Mouse (Mus musculus) lung, postnatal 0 days (tissue): ENCODE measurements around the gene Cd79b. TPM values are rescaled to one million over a fixed set of nuclear protein-coding genes. Genes with fewer than 3 reads are reported as not detected.

Source experiments
- ATAC-seq: fragments of 200-750 bp; cut with Nextera tagmentation; 2 replicates; pipeline ENCODE4 v1.8.0; 2017; ENCODE audit warnings: moderate library complexity
- DNase-seq: peaks from one replicate; pipeline ENCODE4 v3.0.0-alpha.2; 2016; ENCODE audit warnings: low spot score
- H3K27ac ChIP-seq: fragments of 300-500 bp; sonication (generic); 2 replicates; pipeline ENCODE4 v1.5.1; 2014; ENCODE audit warnings: antibody characterized with exemption, mild to moderate bottlenecking, low read length, mixed read lengths
- H3K27me3 ChIP-seq: fragments of 300-500 bp; sonication (generic); replicated peaks from 2 replicates; pipeline ENCODE4 v1.6.1; 2014; ENCODE audit warnings: low read length, mixed read lengths; ENCODE audit not compliant: insufficient read depth
- H3K36me3 ChIP-seq: fragments of 300-500 bp; sonication (generic); 2 replicates; pipeline ENCODE4 v1.6.1; 2014; ENCODE audit warnings: low read length, mixed read lengths; ENCODE audit not compliant: insufficient read depth
- H3K4me1 ChIP-seq: fragments of 300-500 bp; sonication (generic); 2 replicates; pipeline ENCODE4 v1.6.1; 2014; ENCODE audit warnings: antibody characterized with exemption, low read depth, low read length, mixed read lengths; ENCODE audit not compliant: insufficient read depth
- H3K4me2 ChIP-seq: fragments of 300-500 bp; sonication (generic); replicated peaks from 2 replicates; pipeline ENCODE4 v1.6.1; 2014; ENCODE audit warnings: low read depth, mild to moderate bottlenecking, low read length, moderate library complexity, mixed read lengths
- H3K4me3 ChIP-seq: fragments of 300-500 bp; sonication (generic); 2 replicates; pipeline ENCODE4 v1.5.1; 2014; ENCODE audit warnings: low read depth, low read length
- H3K9ac ChIP-seq: fragments of 300-500 bp; sonication (generic); replicated peaks from 2 replicates; pipeline ENCODE4 v1.6.1; 2014; ENCODE audit warnings: low read depth, mild to moderate bottlenecking
- H3K9me3 ChIP-seq: fragments of 300-500 bp; sonication (generic); 2 replicates; pipeline ENCODE4 v1.6.1; 2016; ENCODE audit warnings: low read length, mixed read lengths
- CTCF ChIP-seq: IDR thresholded peaks from 2 replicates; pipeline ENCODE4 v1.5.1; 2016; ENCODE audit warnings: antibody characterized with exemption, mild to moderate bottlenecking
- EP300 ChIP-seq: IDR thresholded peaks from 2 replicates; pipeline ENCODE4 v1.6.1; 2016; ENCODE audit warnings: antibody characterized with exemption, mild to moderate bottlenecking, control low read depth
- WGBS: fragments of 180-500 bp; shearing (Covaris S2); extraction: QIAGEN DNeasy Blood & Tissue Kit; methylation state at CpG from one replicate; pipeline ENCODE4 v1.1.7; 2014; 5-methylcytosine and 5-hydroxymethylcytosine counted together
- polyA plus RNA-seq: library from polyadenylated mRNA; unstranded; fragments of >200 nt; fragmentation: Nextera tagmentation; extraction: Ambion mirVana; gene quantifications from 2 replicates; pipeline ENCODE4 v1.2.1, GENCODE M21; 2015

Cd79b gene
- polyA plus RNA-seq, 1 experiment from 2014 or later, result 11.8 TPM

DNA sequence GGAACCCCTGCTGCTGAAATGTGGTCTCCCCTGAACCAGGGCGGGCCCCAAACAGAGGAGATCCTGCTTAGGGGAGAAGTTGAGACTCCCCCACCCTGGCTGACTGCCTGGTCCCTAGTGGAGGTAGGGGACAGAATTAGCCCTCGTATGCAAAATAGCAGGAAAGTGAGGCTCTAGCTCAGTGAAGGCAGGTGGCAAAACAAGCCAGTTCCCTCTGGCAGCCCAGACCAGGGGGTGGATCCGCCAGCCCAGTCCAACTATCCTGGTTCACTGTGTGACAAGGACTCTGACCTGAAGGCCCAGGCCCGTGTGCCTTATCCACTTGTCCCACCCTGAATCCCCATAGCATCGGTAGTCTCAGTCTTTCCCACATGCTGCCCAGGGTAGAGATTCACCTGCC lies 4.4 kb downstream of the Cd79b start:
- TF ChIP-seq EP300 (no peak), CTCF (no peak)

DNA sequence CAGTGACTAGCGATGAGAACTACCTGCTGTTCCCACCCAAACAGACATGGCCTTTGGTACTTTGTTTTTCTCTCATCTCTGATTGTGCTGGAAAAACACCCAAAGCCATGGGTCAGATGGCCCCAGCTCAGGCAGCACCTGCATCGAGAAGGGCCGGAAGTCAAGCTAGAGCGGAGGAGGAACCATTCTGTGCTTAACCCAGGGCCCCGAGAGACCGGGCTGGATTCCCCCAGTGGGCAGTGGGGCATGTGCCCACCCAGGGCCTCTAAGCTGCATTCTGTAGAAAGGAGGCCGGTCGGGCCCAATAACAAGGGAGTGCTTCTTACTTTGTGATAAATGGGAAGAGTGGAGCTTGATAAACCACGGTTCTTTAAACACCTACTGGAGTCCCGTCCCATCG lies 6.4 kb downstream of the Cd79b start:
- no peaks in the 10 kb centered on the region for H3K9me3 ChIP-seq
- TF ChIP-seq EP300 (no peak), CTCF (no peak)
- H3K4me1 ChIP-seq, result peaks cover 1% of the 10 kb centered on the region; the same call in 1 of the 2 replicates
- no peak overlapping the region for H3K27ac ChIP-seq
- no peaks in the 10 kb centered on the region for H3K36me3 ChIP-seq
- no peak for ATAC-seq
- no peak for DNase-seq
- no peaks in the 10 kb centered on the region for H3K27me3 ChIP-seq
- H3K4me2 ChIP-seq, result no peak overlapping the region
- H3K9ac ChIP-seq, result no peak overlapping the region
- whole genome bisulfite sequencing, result 81% methylated on average over 11 of the region's 11 CpGs
- no peak overlapping the region for H3K4me3 ChIP-seq

More for the DNA sequence above, 4.4 kb downstream of the Cd79b start:
- H3K9ac ChIP-seq, result no peak overlapping the region
- no peaks in the 10 kb centered on the region for H3K36me3 ChIP-seq
- no peak overlapping the region for H3K27ac ChIP-seq
- WGBS, result 71% methylated on average over 4 of the region's 5 CpGs
- no peak overlapping the region for H3K4me3 ChIP-seq
- no peaks in the 10 kb centered on the region for H3K27me3 ChIP-seq
- peaks cover 6% of the 10 kb centered on the region; the same call in 1 of the 2 replicates for H3K4me1 ChIP-seq
- no peak overlapping the region for H3K4me2 ChIP-seq
- ATAC-seq (no peak), DNase-seq (no peak)
- H3K9me3 ChIP-seq, result no peaks in the 10 kb centered on the region

DNA sequence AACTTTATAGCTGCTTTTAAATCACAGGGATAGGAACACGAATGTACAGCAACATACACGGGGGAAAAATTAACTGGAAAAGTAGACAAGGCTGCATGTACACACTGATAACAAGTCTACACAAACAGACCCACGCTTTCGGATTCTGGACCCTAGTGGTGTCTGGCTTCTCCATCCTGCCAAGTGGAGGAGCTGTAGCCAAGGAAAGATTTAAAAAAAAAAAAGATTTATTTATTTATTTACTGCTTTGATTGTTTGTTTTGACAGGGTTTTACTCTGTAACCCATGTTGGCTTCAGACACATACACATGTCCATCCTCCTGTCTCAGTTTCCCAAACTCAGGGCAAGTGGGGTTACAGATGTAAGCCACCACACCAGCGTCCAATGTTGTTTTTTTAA lies 7.1 kb downstream of the Cd79b start:
- Histone ChIP-seq H3K9ac (no peak overlapping the region), H3K36me3 (no peaks in the 10 kb centered on the region), H3K27ac (no peak overlapping the region), H3K27me3 (no peaks in the 10 kb centered on the region), H3K9me3 (no peaks in the 10 kb centered on the region), H3K4me2 (no peak overlapping the region), H3K4me3 (no peak overlapping the region), H3K4me1 (no peaks in the 10 kb centered on the region)
- WGBS, result 36% methylated on average over 5 of the region's 5 CpGs
- no peak for ATAC-seq
- peak; percentile 16 for DNase-seq
- TF ChIP-seq CTCF (no peak), EP300 (no peak)

DNA sequence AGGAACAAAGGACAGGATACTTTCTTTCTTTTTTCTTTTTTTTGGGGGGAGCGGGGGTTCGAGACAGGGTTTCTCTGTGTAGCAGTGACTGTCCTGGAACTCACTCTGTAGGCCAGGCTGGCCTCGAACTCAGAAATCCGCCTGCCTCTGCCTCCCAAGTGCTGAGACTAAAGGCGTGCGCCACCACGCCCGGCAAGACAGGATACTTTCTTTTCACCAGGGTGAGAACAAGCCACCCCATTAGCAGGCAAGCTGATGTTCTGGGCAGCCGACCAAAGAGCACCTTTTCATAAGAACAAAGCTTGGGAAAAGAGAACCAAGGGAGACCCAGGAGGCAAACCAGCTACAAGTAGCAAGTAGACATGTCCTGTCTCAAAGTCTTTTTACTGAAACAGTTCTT lies 7.8 kb downstream of the Cd79b start:
- Histone ChIP-seq H3K27ac (no peak overlapping the region), H3K4me2 (no peak overlapping the region), H3K9ac (no peak overlapping the region), H3K9me3 (no peaks in the 10 kb centered on the region), H3K27me3 (no peaks in the 10 kb centered on the region), H3K4me1 (no peaks in the 10 kb centered on the region), H3K36me3 (no peaks in the 10 kb centered on the region), H3K4me3 (no peak overlapping the region)
- WGBS, result 84% methylated on average over 9 of the region's 9 CpGs
- ATAC-seq, result no peak
- TF ChIP-seq CTCF (no peak), EP300 (no peak)
- DNase-seq, result no peak

DNA sequence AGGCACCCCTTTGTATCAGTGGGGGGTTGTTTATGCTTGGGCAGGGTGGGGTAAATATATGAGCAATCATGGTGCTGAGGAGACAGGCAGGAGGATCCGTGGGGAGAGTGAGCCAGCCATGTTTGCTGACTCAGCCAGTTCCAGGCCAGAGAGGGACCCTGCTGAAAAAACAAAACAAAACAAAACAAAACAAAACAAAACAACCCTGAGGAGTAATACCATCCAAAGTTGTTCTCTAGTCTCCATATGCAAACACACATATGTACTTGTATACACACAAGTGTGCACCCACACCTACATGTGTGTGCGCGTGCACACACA lies 8.5 kb downstream of the Cd79b start:
- Histone ChIP-seq H3K36me3 (no peaks in the 10 kb centered on the region), H3K4me2 (no peak overlapping the region), H3K9me3 (no peaks in the 10 kb centered on the region), H3K9ac (no peak overlapping the region), H3K4me1 (no peaks in the 10 kb centered on the region), H3K27me3 (no peaks in the 10 kb centered on the region), H3K27ac (no peak overlapping the region), H3K4me3 (no peak overlapping the region)
- 76% methylated on average over 3 of the region's 3 CpGs for WGBS
- DNase-seq, result no peak
- no peak for TF ChIP-seq CTCF
- no peak for TF ChIP-seq EP300
- no peak for ATAC-seq

DNA sequence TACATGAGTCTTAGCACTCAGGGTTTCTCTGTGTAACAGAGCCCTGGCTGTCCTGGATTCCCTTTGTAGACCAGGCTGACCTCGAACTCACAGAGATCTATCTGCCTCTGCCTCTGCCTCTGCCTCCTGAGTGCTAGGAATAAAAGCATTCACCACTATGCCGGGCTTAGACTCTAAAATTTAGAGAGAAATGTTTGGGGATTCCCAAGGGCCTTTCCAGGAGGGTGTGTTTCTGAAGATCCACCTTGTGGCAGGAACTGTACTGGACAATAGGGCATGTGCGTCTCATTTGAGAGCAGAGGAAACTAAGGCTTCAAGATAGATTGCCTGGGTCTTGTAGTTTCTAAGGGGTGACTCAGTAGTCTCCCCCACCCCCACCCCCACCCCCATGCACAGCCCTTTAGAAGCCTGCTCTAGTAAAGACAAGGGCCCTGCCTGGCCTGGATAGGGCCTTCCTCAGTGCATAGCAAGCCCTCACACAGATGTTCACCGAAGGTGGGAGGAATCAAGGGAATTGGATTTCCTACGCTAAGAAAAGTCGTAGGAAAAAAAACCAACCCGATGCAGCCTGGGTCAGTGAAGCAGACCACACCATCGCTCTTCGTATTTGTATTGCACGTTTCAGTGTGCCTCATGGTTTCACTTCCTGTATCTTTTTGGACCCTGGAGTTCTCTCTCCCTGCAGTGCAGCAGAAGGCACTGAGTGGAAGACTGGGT lies 9.1 kb downstream of the Cd79b start:
- no peak for DNase-seq
- no peaks in the 10 kb centered on the region for H3K27me3 ChIP-seq
- TF ChIP-seq CTCF, result no peak
- no peak for TF ChIP-seq EP300

DNA sequence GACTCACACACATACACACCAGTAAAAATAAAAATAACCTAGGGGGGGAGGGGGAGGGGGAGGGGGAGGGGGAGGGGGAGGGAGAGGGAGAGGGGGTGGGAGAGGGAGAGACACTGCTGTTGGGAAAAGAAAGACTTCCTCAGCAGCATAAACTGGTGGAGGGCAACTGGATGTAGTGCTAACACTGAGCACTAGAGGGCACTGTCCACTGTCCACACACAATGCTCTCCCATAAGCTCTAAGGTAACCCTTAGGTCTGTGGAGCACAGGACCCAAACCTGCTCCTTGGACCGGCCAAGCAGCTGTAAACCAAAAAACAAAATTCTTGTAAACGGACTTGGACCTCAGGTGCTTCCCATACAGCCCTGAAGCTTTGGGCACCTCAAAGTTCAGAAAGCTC lies 11.9 kb downstream of the Cd79b start:
- Histone ChIP-seq H3K4me2 (no peak overlapping the region), H3K9ac (no peak overlapping the region), H3K4me1 (no peaks in the 10 kb centered on the region), H3K27me3 (no peaks in the 10 kb centered on the region), H3K27ac (no peak overlapping the region), H3K4me3 (no peak overlapping the region), H3K36me3 (no peaks in the 10 kb centered on the region), H3K9me3 (no peaks in the 10 kb centered on the region)
- 7% methylated on average over 2 of the region's 2 CpGs for WGBS
- TF ChIP-seq CTCF (peak; percentile 90), EP300 (no peak)
- DNase-seq (peak; percentile 77), ATAC-seq (peak; percentile 77)

More for the DNA sequence above, 9.1 kb downstream of the Cd79b start:
- no peaks in the 10 kb centered on the region for H3K36me3 ChIP-seq
- no peaks in the 10 kb centered on the region for H3K4me1 ChIP-seq
- H3K4me3 ChIP-seq, result no peak overlapping the region
- H3K9ac ChIP-seq, result no peak overlapping the region
- no peak overlapping the region for H3K27ac ChIP-seq
- H3K4me2 ChIP-seq, result no peak overlapping the region
- H3K9me3 ChIP-seq, result no peaks in the 10 kb centered on the region
- WGBS, result 72% methylated on average over 10 of the region's 10 CpGs
- no peak for ATAC-seq
